Mouse (Mus musculus) layer of hippocampus, postnatal 10 days (tissue): ENCODE data around the gene Try5. TPM values are rescaled to one million over a fixed set of nuclear protein-coding genes. Genes with fewer than 3 reads are reported as not detected.
"Not testable (repeated sequence)": the region's sequence is repeated elsewhere in the genome, so short reads cannot be mapped to it uniquely, and the experiment has no call there.

ENCODE experiments used
- DNase-seq, 2 experiments: peaks; one replicate each; pipeline ENCODE4 v3.0.0; 2021; ENCODE audit warnings: low spot score in 2 of 2
- long read RNA-seq: library from polyadenylated mRNA; stranded (forward); transcript quantifications from one replicate; pipeline ENCODE4 v2.0.0, GENCODE M21; 2023
- total RNA-seq, 2 experiments: library from RNA; stranded (reverse); gene quantifications; 2 replicates each; pipeline ENCODE4 v1.2.3; 2021

Gene Try5
- total RNA-seq, result not detected
- long read RNA-seq, result 0 reads

GRCm38 (mm10) chr6:41316741-41317140 lies at the start of gene Try5:
Gene Try5, minus strand, starts transcription at chr6:41316841.
- not testable (repeated sequence) for DNase-seq

GRCm38 (mm10) chr6:41353932-41354331 lies 37.3 kb upstream of the Try5 start, which contains the start of gene Try10:
Gene Try10, plus strand, starts transcription at chr6:41354105.
- DNase-seq, result no peak

- DNase-seq, result no peak
Observed at GRCm38 (mm10) chr6:41301969-41302368, 14.7 kb downstream of the Try5 start, which contains the start of gene Try4. Gene Try4, plus strand, starts transcription at chr6:41302269.

- DNase-seq, result no peak
Observed at GRCm38 (mm10) chr6:41298255-41298654, 18.4 kb downstream of the Try5 start.

- DNase-seq, result no peak
Observed at GRCm38 (mm10) chr6:41266140-41266539, 50.5 kb downstream of the Try5 start.

- DNase-seq, result no peak
Observed at GRCm38 (mm10) chr6:41262796-41263195, 53.8 kb downstream of the Try5 start.

Other genes with a start within 250 kb of the Try5 start
- gene Try4, start 14.6 kb downstream of the Try5 start, total RNA-seq, result not detected
- gene Try10, start 37.3 kb upstream of the Try5 start, total RNA-seq, result not detected
- not detected for gene Prss3, start 60.8 kb upstream of the Try5 start, total RNA-seq
- not detected for gene Gm5771, start 75.5 kb upstream of the Try5 start, total RNA-seq
- not detected for gene Gm10334, start 129.3 kb upstream of the Try5 start, total RNA-seq
- not detected for gene Prss1, start 142.1 kb upstream of the Try5 start, total RNA-seq
- gene Prss2, start 204.9 kb upstream of the Try5 start, total RNA-seq, result not detected